Mouse (Mus musculus) testis, adult 10 weeks (tissue): ENCODE data around the gene Bscl2. TPM values are rescaled to one million over a fixed set of nuclear protein-coding genes. Genes with fewer than 3 reads are reported as not detected.

Experiments
- polyA plus RNA-seq: library from polyadenylated mRNA; stranded (reverse); fragments of 350-450 nt; fragmentation: Illumina TruSeq; extraction: RNeasy Lipid Tissue Mini Kit (QIAGEN cat#74804); gene quantifications from one replicate; pipeline ENCODE4 v1.2.3, GENCODE M21; 2014; ENCODE audit warnings: low read depth, low replicate concordance

The Bscl2 gene
- polyA plus RNA-seq, 1 experiment from 2014 or later: 360 TPM

Other genes starting within 250 kb of the Bscl2 start
- gene Slc22a8, start 246.2 kb upstream of the Bscl2 start, polyA plus RNA-seq: not detected
- not detected for gene Slc22a6, start 219.4 kb upstream of the Bscl2 start, polyA plus RNA-seq
- gene Chrm1, start 173.7 kb upstream of the Bscl2 start, polyA plus RNA-seq: not detected
- 109 TPM for gene Slc3a2, start 114.1 kb upstream of the Bscl2 start, polyA plus RNA-seq
- gene Wdr74, start 101.6 kb upstream of the Bscl2 start, polyA plus RNA-seq: 12.8 TPM
- gene 1700092M07Rik, start 96.7 kb upstream of the Bscl2 start, polyA plus RNA-seq: 11.7 TPM
- 48.6 TPM for gene Stx5a, start 96.1 kb upstream of the Bscl2 start, polyA plus RNA-seq
- gene Nxf1, start 80.4 kb upstream of the Bscl2 start, polyA plus RNA-seq: 182 TPM
- 4.5 TPM for gene Tmem223, start 66.5 kb upstream of the Bscl2 start, polyA plus RNA-seq
- gene Tmem179b, start 63.0 kb upstream of the Bscl2 start, polyA plus RNA-seq: 14.4 TPM
- 3.2 TPM for gene Taf6l, start 51.0 kb upstream of the Bscl2 start, polyA plus RNA-seq
- gene Polr2g, start 38.9 kb upstream of the Bscl2 start, polyA plus RNA-seq: 51.5 TPM
- gene Zbtb3, start 34.9 kb upstream of the Bscl2 start, polyA plus RNA-seq: 5.3 TPM
- 14.5 TPM for gene Ttc9c, start 18.1 kb upstream of the Bscl2 start, polyA plus RNA-seq
- gene Hnrnpul2, start 17.5 kb upstream of the Bscl2 start, polyA plus RNA-seq: 45.8 TPM
- gene AC129217.1, start 7.7 kb upstream of the Bscl2 start, polyA plus RNA-seq: 0.76 TPM
- 0.53 TPM for gene Gng3, start 1.7 kb downstream of the Bscl2 start, polyA plus RNA-seq
- 0.56 TPM for gene Lrrn4cl, start 13.3 kb downstream of the Bscl2 start, polyA plus RNA-seq
- gene Ubxn1, start 34.0 kb downstream of the Bscl2 start, polyA plus RNA-seq: 23.5 TPM
- 2.4 TPM for gene Uqcc3, start 43.5 kb downstream of the Bscl2 start, polyA plus RNA-seq
- gene Lbhd1, start 46.3 kb downstream of the Bscl2 start, polyA plus RNA-seq: 107 TPM
- gene Gm49403, start 46.5 kb downstream of the Bscl2 start, polyA plus RNA-seq: not detected
- 35.7 TPM for gene 1810009A15Rik, start 51.4 kb downstream of the Bscl2 start, polyA plus RNA-seq
- gene Gm49416, start 51.5 kb downstream of the Bscl2 start, polyA plus RNA-seq: not detected
- gene Ints5, start 55.5 kb downstream of the Bscl2 start, polyA plus RNA-seq: 0.32 TPM
- 30.6 TPM for gene Ganab, start 60.6 kb downstream of the Bscl2 start, polyA plus RNA-seq
- 2.5 TPM for gene B3gat3, start 82.9 kb downstream of the Bscl2 start, polyA plus RNA-seq
- gene Rom1, start 91.9 kb downstream of the Bscl2 start, polyA plus RNA-seq: 1.2 TPM
- 0.77 TPM for gene Eml3, start 92.1 kb downstream of the Bscl2 start, polyA plus RNA-seq
- 44.3 TPM for gene Mta2, start 104.4 kb downstream of the Bscl2 start, polyA plus RNA-seq
- 7.6 TPM for gene Tut1, start 116.4 kb downstream of the Bscl2 start, polyA plus RNA-seq
- gene Eef1g, start 129.6 kb downstream of the Bscl2 start, polyA plus RNA-seq: 146 TPM
- 4.2 TPM for gene Ahnak, start 151.8 kb downstream of the Bscl2 start, polyA plus RNA-seq